Mouse (Mus musculus) cortical plate, adult 2 months (tissue): ENCODE data around the gene Gm9918.

ENCODE experiments used
- CTCF ChIP-seq: fragments of 200-500 bp; IDR thresholded peaks from 2 replicates; pipeline ENCODE4 v1.5.1; 2011; ENCODE audit warnings: mild to moderate bottlenecking, control low read depth, low read length; ENCODE audit not compliant: insufficient read depth; ENCODE audit errors: extremely low read depth
- POLR2A ChIP-seq: fragments of 200-500 bp; IDR thresholded peaks from 2 replicates; pipeline ENCODE4 v1.6.1; 2011; ENCODE audit warnings: mild to moderate bottlenecking, low read length, control low read depth; ENCODE audit not compliant: insufficient read depth; ENCODE audit errors: extremely low read depth

GRCm38 (mm10) chr15:102295633-102296367 is 25.4 kb downstream of the Gm9918 start, which contains the start of gene Espl1:
- TF ChIP-seq POLR2A (peak; percentile 84), CTCF (no peak)
